Mouse (Mus musculus): ENCODE measurements at regions not wholly inside any gene's neighbourhood (a gene's known extent, or its start where the extent isn't known, plus 50 kb on each side); places are given as distances from the start of the nearest gene placed in this dataset.

DNA sequence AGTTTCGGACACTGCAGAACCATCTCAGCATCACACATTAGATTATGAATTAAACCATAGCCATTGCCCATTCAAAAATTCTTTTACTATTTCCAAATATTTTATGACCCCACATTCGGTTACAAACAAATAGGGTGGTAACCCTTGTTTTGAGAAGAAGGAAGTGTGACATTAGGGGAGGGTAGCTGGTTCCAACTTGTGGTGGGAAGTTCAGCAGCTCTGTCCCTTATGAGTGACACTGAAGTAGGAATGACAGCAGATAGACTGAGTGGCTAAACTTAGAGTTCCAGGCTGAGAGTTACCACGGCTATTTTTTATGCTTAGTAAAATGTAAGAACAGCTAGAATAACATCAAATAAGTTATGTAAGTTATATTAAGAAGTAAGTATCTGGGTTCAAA lies 257.1 kb upstream of the Pkn2 start:
- Histone ChIP-seq H3K9me3 (ENCODE audit: control insufficient read depth, insufficient read depth, low read depth, low read length) (no peaks in the 10 kb centered on the region), H3K27ac (ENCODE audit: insufficient read depth, low read depth, low read length, poor library complexity, severe bottlenecking) (no peak overlapping the region), H3K4me1 (ENCODE audit: control insufficient read depth in 2 of 2, insufficient read depth in 2 of 2, low read length in 2 of 2, poor library complexity in 1 of 2) (no peaks in the 10 kb centered on the region), H3K36me3 (ENCODE audit: control insufficient read depth, insufficient read depth, low read length, poor library complexity, severe bottlenecking) (no peaks in the 10 kb centered on the region), H3K4me3 (ENCODE audit: insufficient read depth in 1 of 2, low read depth in 1 of 2, low read length in 2 of 2, poor library complexity in 1 of 2, severe bottlenecking in 1 of 2) (no peak overlapping the region), H3K9ac (ENCODE audit: insufficient read depth, low read depth, low read length, poor library complexity, severe bottlenecking) (no peak overlapping the region)
- TF ChIP-seq ZC3H11A (IDR thresholded peaks at IDR 0.05; ENCODE audit: borderline replicate concordance, low read depth, low read length) (no peak), HCFC1 (IDR thresholded peaks at IDR 0.05; ENCODE audit: borderline replicate concordance, insufficient read depth, low read length) (no peak), CHD2 (IDR thresholded peaks at IDR 0.05; ENCODE audit: low read depth, low read length) (no peak), ZNF384 (IDR thresholded peaks at IDR 0.05; ENCODE audit: low read depth, low read length) (no peak), MAFK (IDR thresholded peaks at IDR 0.05; ENCODE audit: insufficient read depth, low read depth, low read length) (no peak)
- in situ Hi-C loops (cut with MboI; ENCODE audit: low sequenced_read_pairs in 2 of 2, unreplicated experiment in 2 of 2) = no loop called here
- no peak for DNase-seq (ENCODE audit: low read depth, low spot score)

DNA sequence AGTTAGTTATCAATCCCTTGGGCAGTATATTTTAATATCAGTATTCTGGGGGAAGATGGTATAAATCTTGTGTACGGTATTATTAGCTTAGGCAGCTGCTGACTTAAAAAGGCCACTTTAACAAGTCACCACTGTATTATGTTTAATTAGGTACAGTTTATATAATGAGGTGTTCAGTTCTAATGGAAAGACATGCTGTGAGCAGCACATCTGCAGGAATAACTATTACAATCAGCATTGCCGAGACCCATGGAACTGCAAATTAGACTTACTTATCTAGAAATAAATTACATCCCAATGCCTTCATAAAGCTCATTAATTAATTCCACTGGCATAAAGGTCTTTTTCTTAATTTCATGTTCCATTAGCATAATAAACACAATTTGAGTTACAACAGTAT lies 252.7 kb upstream of the Pkn2 start:
- Histone ChIP-seq H3K36me3 (ENCODE audit: control insufficient read depth, insufficient read depth, low read length, poor library complexity, severe bottlenecking) (no peaks in the 10 kb centered on the region), H3K27ac (ENCODE audit: insufficient read depth, low read depth, low read length, poor library complexity, severe bottlenecking) (no peak overlapping the region), H3K9ac (ENCODE audit: insufficient read depth, low read depth, low read length, poor library complexity, severe bottlenecking) (no peak overlapping the region), H3K4me3 (ENCODE audit: insufficient read depth in 1 of 2, low read depth in 1 of 2, low read length in 2 of 2, poor library complexity in 1 of 2, severe bottlenecking in 1 of 2) (no peak overlapping the region), H3K9me3 (ENCODE audit: control insufficient read depth, insufficient read depth, low read depth, low read length) (no peaks in the 10 kb centered on the region), H3K4me1 (ENCODE audit: control insufficient read depth in 2 of 2, insufficient read depth in 2 of 2, low read length in 2 of 2, poor library complexity in 1 of 2) (no peaks in the 10 kb centered on the region)
- TF ChIP-seq ZNF384 (IDR thresholded peaks at IDR 0.05; ENCODE audit: low read depth, low read length) (no peak), ZC3H11A (IDR thresholded peaks at IDR 0.05; ENCODE audit: borderline replicate concordance, low read depth, low read length) (no peak), HCFC1 (IDR thresholded peaks at IDR 0.05; ENCODE audit: borderline replicate concordance, insufficient read depth, low read length) (no peak), MAFK (IDR thresholded peaks at IDR 0.05; ENCODE audit: insufficient read depth, low read depth, low read length) (no peak), CHD2 (IDR thresholded peaks at IDR 0.05; ENCODE audit: low read depth, low read length) (no peak)
- in situ Hi-C loops (cut with MboI; ENCODE audit: low sequenced_read_pairs in 2 of 2, unreplicated experiment in 2 of 2) = no loop called here
- no peak for DNase-seq (ENCODE audit: low read depth, low spot score)

DNA sequence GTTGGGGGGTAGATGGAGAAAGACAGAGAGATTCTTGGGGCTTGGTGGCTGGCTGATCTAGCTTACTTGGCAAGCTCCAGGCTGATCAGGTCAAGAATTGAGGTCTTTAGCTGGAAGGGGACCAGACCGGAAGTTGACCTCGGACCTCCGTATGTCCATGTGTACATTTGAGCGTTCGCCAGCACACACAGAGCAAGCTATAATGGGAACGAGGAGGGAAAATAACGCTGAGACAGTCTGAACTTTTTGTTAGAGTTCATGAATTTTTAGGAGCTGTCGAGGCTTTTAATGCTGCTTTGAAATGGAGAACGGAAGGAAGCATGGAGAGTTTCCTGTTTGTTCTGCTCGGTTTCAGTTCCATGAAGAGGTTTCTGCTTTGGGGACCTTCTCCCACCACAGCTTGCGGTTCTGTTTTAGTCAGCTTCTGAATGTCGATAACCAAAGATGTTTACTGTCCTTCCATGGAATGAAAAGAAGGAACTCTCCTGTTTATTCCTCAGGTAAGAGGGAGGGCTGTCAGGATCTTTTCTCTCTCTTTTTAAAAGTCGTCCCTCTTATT lies 226.0 kb upstream of the Pkn2 start:
- Histone ChIP-seq H3K27ac (ENCODE audit: insufficient read depth, low read depth, low read length, poor library complexity, severe bottlenecking) (no peak overlapping the region), H3K9ac (ENCODE audit: insufficient read depth, low read depth, low read length, poor library complexity, severe bottlenecking) (no peak overlapping the region), H3K9me3 (ENCODE audit: control insufficient read depth, insufficient read depth, low read depth, low read length) (no peaks in the 10 kb centered on the region), H3K36me3 (ENCODE audit: control insufficient read depth, insufficient read depth, low read length, poor library complexity, severe bottlenecking) (no peaks in the 10 kb centered on the region), H3K4me3 (ENCODE audit: insufficient read depth in 1 of 2, low read depth in 1 of 2, low read length in 2 of 2, poor library complexity in 1 of 2, severe bottlenecking in 1 of 2) (no peak overlapping the region), H3K4me1 (ENCODE audit: control insufficient read depth in 2 of 2, insufficient read depth in 2 of 2, low read length in 2 of 2, poor library complexity in 1 of 2) (no peaks in the 10 kb centered on the region)
- in situ Hi-C loops (cut with MboI; ENCODE audit: low sequenced_read_pairs in 2 of 2, unreplicated experiment in 2 of 2) = no loop called here
- TF ChIP-seq ZC3H11A (IDR thresholded peaks at IDR 0.05; ENCODE audit: borderline replicate concordance, low read depth, low read length) (no peak), HCFC1 (IDR thresholded peaks at IDR 0.05; ENCODE audit: borderline replicate concordance, insufficient read depth, low read length) (no peak), CHD2 (IDR thresholded peaks at IDR 0.05; ENCODE audit: low read depth, low read length) (no peak), ZNF384 (IDR thresholded peaks at IDR 0.05; ENCODE audit: low read depth, low read length) (no peak), MAFK (IDR thresholded peaks at IDR 0.05; ENCODE audit: insufficient read depth, low read depth, low read length) (no peak)
- DNase-seq (ENCODE audit: low read depth, low spot score) = no peak

DNA sequence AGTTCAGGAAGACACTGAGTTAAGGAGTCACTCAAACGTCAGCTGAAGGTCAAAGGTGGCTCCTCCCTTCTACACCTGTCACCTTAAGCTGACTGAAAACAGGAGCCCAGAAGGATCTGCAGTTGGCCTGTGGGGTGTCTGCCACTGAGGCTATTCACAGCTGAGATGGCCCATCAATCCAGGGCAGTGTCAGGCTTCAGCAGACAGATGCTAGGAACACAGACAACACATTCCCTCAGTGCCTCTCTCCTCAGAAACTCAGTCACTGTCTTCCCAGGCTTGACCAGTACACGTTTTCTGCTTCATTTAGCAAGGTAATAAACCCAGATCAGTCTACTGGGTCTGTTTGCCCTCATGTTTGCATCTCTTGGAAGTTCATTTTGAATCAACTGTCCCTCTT lies 222.9 kb upstream of the Pkn2 start:
- DNase-seq (ENCODE audit: low read depth, low spot score) = no peak
- Histone ChIP-seq H3K27ac (ENCODE audit: insufficient read depth, low read depth, low read length, poor library complexity, severe bottlenecking) (no peak overlapping the region), H3K9ac (ENCODE audit: insufficient read depth, low read depth, low read length, poor library complexity, severe bottlenecking) (no peak overlapping the region), H3K4me3 (ENCODE audit: insufficient read depth in 1 of 2, low read depth in 1 of 2, low read length in 2 of 2, poor library complexity in 1 of 2, severe bottlenecking in 1 of 2) (no peak overlapping the region), H3K36me3 (ENCODE audit: control insufficient read depth, insufficient read depth, low read length, poor library complexity, severe bottlenecking) (no peaks in the 10 kb centered on the region), H3K4me1 (ENCODE audit: control insufficient read depth in 2 of 2, insufficient read depth in 2 of 2, low read length in 2 of 2, poor library complexity in 1 of 2) (no peaks in the 10 kb centered on the region), H3K9me3 (ENCODE audit: control insufficient read depth, insufficient read depth, low read depth, low read length) (no peaks in the 10 kb centered on the region)
- in situ Hi-C loops (cut with MboI; ENCODE audit: low sequenced_read_pairs in 2 of 2, unreplicated experiment in 2 of 2) = no loop called here
- no peak for TF ChIP-seq MAFK (IDR thresholded peaks at IDR 0.05; ENCODE audit: insufficient read depth, low read depth, low read length)
- TF ChIP-seq CHD2 (IDR thresholded peaks at IDR 0.05; ENCODE audit: low read depth, low read length) = no peak
- no peak for TF ChIP-seq ZC3H11A (IDR thresholded peaks at IDR 0.05; ENCODE audit: borderline replicate concordance, low read depth, low read length)
- no peak for TF ChIP-seq HCFC1 (IDR thresholded peaks at IDR 0.05; ENCODE audit: borderline replicate concordance, insufficient read depth, low read length)
- no peak for TF ChIP-seq ZNF384 (IDR thresholded peaks at IDR 0.05; ENCODE audit: low read depth, low read length)

DNA sequence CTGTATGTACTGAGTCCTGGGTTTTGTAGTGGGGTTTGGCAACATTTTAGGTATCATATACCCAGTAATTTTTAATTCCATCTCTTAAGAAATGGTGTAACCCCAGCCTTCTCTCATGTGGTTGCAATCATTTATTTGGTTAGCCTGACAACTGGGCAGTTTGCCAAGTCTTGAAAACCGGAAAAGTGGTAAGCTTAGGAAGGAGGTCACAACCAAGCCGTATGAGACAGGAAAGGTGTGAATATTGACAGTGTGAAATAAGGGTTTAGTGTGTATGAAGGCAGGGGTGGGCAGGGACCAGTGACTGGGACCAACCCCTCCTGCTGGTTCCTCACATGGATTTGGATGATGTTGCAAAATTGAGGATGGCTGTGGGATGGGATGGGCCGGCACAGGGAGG lies 221.5 kb upstream of the Pkn2 start:
- TF ChIP-seq HCFC1 (IDR thresholded peaks at IDR 0.05; ENCODE audit: borderline replicate concordance, insufficient read depth, low read length) (no peak), MAFK (IDR thresholded peaks at IDR 0.05; ENCODE audit: insufficient read depth, low read depth, low read length) (no peak), ZNF384 (IDR thresholded peaks at IDR 0.05; ENCODE audit: low read depth, low read length) (no peak), CHD2 (IDR thresholded peaks at IDR 0.05; ENCODE audit: low read depth, low read length) (no peak), ZC3H11A (IDR thresholded peaks at IDR 0.05; ENCODE audit: borderline replicate concordance, low read depth, low read length) (no peak)
- Histone ChIP-seq H3K9me3 (ENCODE audit: control insufficient read depth, insufficient read depth, low read depth, low read length) (no peaks in the 10 kb centered on the region), H3K9ac (ENCODE audit: insufficient read depth, low read depth, low read length, poor library complexity, severe bottlenecking) (no peak overlapping the region), H3K4me3 (ENCODE audit: insufficient read depth in 1 of 2, low read depth in 1 of 2, low read length in 2 of 2, poor library complexity in 1 of 2, severe bottlenecking in 1 of 2) (no peak overlapping the region), H3K27ac (ENCODE audit: insufficient read depth, low read depth, low read length, poor library complexity, severe bottlenecking) (no peak overlapping the region), H3K36me3 (ENCODE audit: control insufficient read depth, insufficient read depth, low read length, poor library complexity, severe bottlenecking) (no peaks in the 10 kb centered on the region), H3K4me1 (ENCODE audit: control insufficient read depth in 2 of 2, insufficient read depth in 2 of 2, low read length in 2 of 2, poor library complexity in 1 of 2) (peaks cover 0 to 2% of the 10 kb centered on the region in 2 experiments; a peak in 1 of 4 replicates)
- no peak for DNase-seq (ENCODE audit: low read depth, low spot score)
- in situ Hi-C loops (cut with MboI; ENCODE audit: low sequenced_read_pairs in 2 of 2, unreplicated experiment in 2 of 2) = no loop called here
